Mouse (Mus musculus) limb, embryonic 14.5 days (tissue): ENCODE measurements around the gene Lhx3. TPM values are rescaled to one million over a fixed set of nuclear protein-coding genes. Genes with fewer than 3 reads are reported as not detected.

Experiments used
- ATAC-seq: fragments of 200-750 bp; cut with Nextera tagmentation; 2 replicates; pipeline ENCODE4 v1.8.0; 2017; ENCODE audit warnings: low read depth, moderate number of reproducible peaks, moderate TSS enrichment; ENCODE audit not compliant: low FRiP score
- DNase-seq: peaks from one replicate; pipeline ENCODE4 v3.0.0-alpha.2; 2015; ENCODE audit warnings: low spot score
- H3K27ac ChIP-seq: fragments of 300-500 bp; sonication (generic); replicated peaks from 2 replicates; pipeline ENCODE4 v1.5.1; 2014; ENCODE audit warnings: low read depth, mild to moderate bottlenecking, low read length, moderate library complexity, mixed read lengths
- H3K27me3 ChIP-seq: fragments of 300-500 bp; sonication (generic); 2 replicates; pipeline ENCODE4 v1.6.1; 2014; ENCODE audit warnings: low read length, mixed read lengths; ENCODE audit not compliant: control insufficient read depth, insufficient read depth
- H3K36me3 ChIP-seq: fragments of 300-500 bp; sonication (generic); 2 replicates; pipeline ENCODE4 v1.6.1; 2014; ENCODE audit warnings: mild to moderate bottlenecking, low read length, moderate library complexity, mixed read lengths; ENCODE audit not compliant: control insufficient read depth, insufficient read depth
- H3K4me1 ChIP-seq: fragments of 300-500 bp; sonication (generic); 2 replicates; pipeline ENCODE4 v1.6.1; 2014; ENCODE audit warnings: antibody characterized with exemption, low read length, mixed read lengths; ENCODE audit not compliant: control insufficient read depth, insufficient read depth
- H3K4me2 ChIP-seq: fragments of 300-500 bp; sonication (generic); replicated peaks from 2 replicates; pipeline ENCODE4 v1.6.1; 2014; ENCODE audit warnings: low read depth, mild to moderate bottlenecking, low read length, moderate library complexity; ENCODE audit not compliant: severe bottlenecking
- H3K4me3 ChIP-seq: fragments of 300-500 bp; sonication (generic); replicated peaks from 2 replicates; pipeline ENCODE4 v1.5.1; 2014; ENCODE audit warnings: low read length
- H3K9ac ChIP-seq: fragments of 300-500 bp; sonication (generic); 2 replicates; pipeline ENCODE4 v1.6.1; 2014; ENCODE audit warnings: mild to moderate bottlenecking, low read depth, low read length, moderate library complexity; ENCODE audit not compliant: severe bottlenecking
- H3K9me3 ChIP-seq: fragments of 300-500 bp; sonication (generic); 2 replicates; pipeline ENCODE4 v1.6.1; 2016; ENCODE audit warnings: low read length; ENCODE audit not compliant: control insufficient read depth
- POLR2A ChIP-seq: fragments of 200-500 bp; IDR thresholded peaks from 2 replicates; pipeline ENCODE4 v1.8.0; 2012; ENCODE audit warnings: inconsistent platforms, mild to moderate bottlenecking, moderate library complexity, borderline replicate concordance; ENCODE audit not compliant: insufficient read depth, insufficient read length; ENCODE audit errors: extremely low read depth
- WGBS: fragments of 180-500 bp; shearing (Covaris S2); extraction: QIAGEN DNeasy Blood & Tissue Kit; methylation state at CpG from one replicate; pipeline ENCODE4 v1.1.7; 2014; 5-methylcytosine and 5-hydroxymethylcytosine counted together
- polyA plus RNA-seq, 2 experiments: library from polyadenylated mRNA; depleted of rRNA in 1 of 2; stranded (reverse) in 1 of 2; unstranded in 1 of 2; fragments of >200 nt; fragmentation: Nextera tagmentation in 1 of 2; extraction: Ambion mirVana in 1 of 2; gene quantifications; 2 replicates each; pipeline versions ENCODE4 v1.2.1 to v1.2.3; 2012 to 2014

Lhx3 gene
- 0.03 TPM in 2 replicates for polyA plus RNA-seq (2012; rRNA removed)
- polyA plus RNA-seq (2014; fragmentation: Nextera tagmentation; extraction: Ambion mirVana), result not detected in 2 replicates

- ATAC-seq (peak; percentile 88), DNase-seq (peak; percentile 90)
- Histone ChIP-seq H3K9me3 (no peaks in the 10 kb centered on the region), H3K27ac (no peak within 1 kb of the TSS), H3K4me3 (no peak within 1 kb of the TSS), H3K9ac (no peak within 1 kb of the TSS), H3K4me2 (no peak within 1 kb of the TSS), H3K36me3 (peaks cover 29% of the 10 kb centered on the region), H3K27me3 (peaks cover 48% of the 10 kb centered on the region), H3K4me1 (no peaks in the 10 kb centered on the region)
- 6% methylated on average over 18 of the region's 19 CpGs for WGBS
- no peak for TF ChIP-seq POLR2A
Measured at GRCm38 (mm10) chr2:26208126-26208789, at the start of gene Lhx3. Lhx3 (minus strand) TSS chr2:26208289.

- H3K4me2 ChIP-seq, result no peak overlapping the region
- 80% methylated on average over 16 of the region's 16 CpGs for WGBS
- no peaks in the 10 kb centered on the region for H3K4me1 ChIP-seq
- H3K9me3 ChIP-seq, result no peaks in the 10 kb centered on the region
- H3K4me3 ChIP-seq, result no peak overlapping the region
- ATAC-seq (no peak), DNase-seq (no peak)
- TF ChIP-seq POLR2A, result no peak
- H3K36me3 ChIP-seq, result no peaks in the 10 kb centered on the region
- no peak overlapping the region for H3K9ac ChIP-seq
- no peak overlapping the region for H3K27ac ChIP-seq
- no peaks in the 10 kb centered on the region for H3K27me3 ChIP-seq
Measured at GRCm38 (mm10) chr2:26257315-26258096, 49.4 kb upstream of the Lhx3 start.

DNA sequence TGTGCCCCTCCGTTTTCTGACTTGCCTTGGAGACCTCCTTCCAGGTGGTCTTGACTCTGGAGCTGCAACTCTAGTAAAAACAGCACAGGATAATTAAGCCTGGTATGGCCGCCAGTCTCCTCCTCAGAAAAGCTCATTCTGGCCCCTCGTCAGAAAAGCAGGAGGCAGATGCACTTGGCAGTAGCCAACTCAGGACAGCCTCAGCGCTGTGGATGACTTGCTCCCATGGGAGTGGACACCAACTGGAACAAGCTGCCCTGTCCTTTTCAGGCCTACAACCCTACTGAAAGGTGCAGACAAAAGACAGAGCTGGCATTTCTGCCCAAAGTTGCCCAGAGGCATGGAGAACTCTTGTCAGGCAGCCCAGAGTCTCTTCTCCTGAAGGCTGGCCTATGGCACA is 46.7 kb upstream of the Lhx3 start:
- WGBS, result 46% methylated on average over 4 of the region's 4 CpGs
- no peak for TF ChIP-seq POLR2A
- H3K4me2 ChIP-seq, result no peak overlapping the region
- H3K4me3 ChIP-seq, result no peak overlapping the region
- H3K9ac ChIP-seq, result no peak overlapping the region
- no peak overlapping the region for H3K27ac ChIP-seq
- no peaks in the 10 kb centered on the region for H3K9me3 ChIP-seq
- H3K4me1 ChIP-seq, result no peaks in the 10 kb centered on the region
- no peaks in the 10 kb centered on the region for H3K36me3 ChIP-seq
- ATAC-seq (no peak), DNase-seq (no peak)
- no peaks in the 10 kb centered on the region for H3K27me3 ChIP-seq

DNA sequence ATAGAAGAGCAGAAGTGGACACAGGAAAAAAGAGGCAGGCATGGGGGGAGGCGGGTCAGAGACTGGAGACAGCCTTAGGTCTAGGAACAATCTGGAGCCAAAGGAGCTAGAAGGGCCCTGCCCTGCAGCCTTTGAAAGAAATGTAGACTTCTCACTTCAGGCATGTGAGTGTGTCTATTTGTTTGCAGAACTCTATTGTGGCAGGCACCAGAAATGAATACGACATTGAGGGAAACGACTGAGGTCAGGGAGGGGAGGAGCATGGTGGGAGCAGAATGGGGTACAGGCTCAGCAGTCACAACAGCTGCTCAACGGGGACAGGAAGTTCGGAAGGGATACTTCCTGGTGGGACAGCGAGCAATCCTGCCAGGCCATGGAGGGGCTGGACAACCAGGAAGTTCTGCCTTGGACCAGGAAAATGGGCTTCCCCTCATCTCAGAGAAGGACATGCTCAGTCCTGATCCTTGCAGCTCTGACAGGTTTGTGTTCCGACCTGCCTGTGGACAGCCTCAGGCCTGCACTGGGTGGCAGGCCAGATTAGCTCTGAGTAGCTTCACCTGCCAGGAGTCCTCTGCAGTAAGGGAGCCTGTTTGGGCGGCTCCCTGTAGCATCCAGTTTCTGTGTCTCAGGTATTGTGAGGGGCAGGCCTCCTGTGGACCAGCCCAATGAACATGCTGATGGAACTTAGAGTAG is 44.6 kb upstream of the Lhx3 start:
- Histone ChIP-seq H3K36me3 (no peaks in the 10 kb centered on the region), H3K9me3 (no peaks in the 10 kb centered on the region), H3K9ac (no peak overlapping the region), H3K4me1 (no peaks in the 10 kb centered on the region), H3K4me3 (no peak overlapping the region), H3K4me2 (no peak overlapping the region), H3K27me3 (no peaks in the 10 kb centered on the region), H3K27ac (no peak overlapping the region)
- DNase-seq, result no peak
- ATAC-seq, result no peak
- 60% methylated on average over 8 of the region's 8 CpGs for WGBS
- no peak for TF ChIP-seq POLR2A

- no peaks in the 10 kb centered on the region for H3K4me1 ChIP-seq
- no peak overlapping the region for H3K4me2 ChIP-seq
- ATAC-seq, result no peak
- no peak overlapping the region for H3K4me3 ChIP-seq
- H3K27ac ChIP-seq, result no peak overlapping the region
- no peak overlapping the region for H3K9ac ChIP-seq
- no peaks in the 10 kb centered on the region for H3K27me3 ChIP-seq
- WGBS, result 58% methylated on average over 3 of the region's 3 CpGs
- no peaks in the 10 kb centered on the region for H3K36me3 ChIP-seq
- DNase-seq, result no peak
- no peak for TF ChIP-seq POLR2A
- H3K9me3 ChIP-seq, result no peaks in the 10 kb centered on the region
Measured at GRCm38 (mm10) chr2:26247531-26247930, 39.4 kb upstream of the Lhx3 start.
